Mouse (Mus musculus): Measurements from ENCODE around the gene Nenf.

The Nenf gene

DNA sequence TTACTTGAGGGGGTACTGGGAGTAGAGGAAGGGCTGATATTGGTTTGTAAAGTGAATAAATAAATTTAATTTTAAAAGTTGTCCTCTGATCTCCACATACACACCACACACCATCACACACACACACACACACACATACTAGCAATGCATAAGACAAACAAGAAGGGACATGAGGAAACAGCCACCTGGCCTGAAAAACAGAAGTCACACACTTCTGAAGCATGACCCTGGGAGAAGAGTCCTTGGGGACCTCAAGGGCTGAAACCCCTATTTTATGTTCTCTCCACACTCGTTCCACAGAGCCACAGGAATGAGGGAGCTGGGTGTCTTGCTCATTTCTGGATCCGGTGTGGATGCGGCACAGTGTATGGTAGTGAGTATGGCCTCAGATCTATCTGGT is 5.4 kb upstream of the Nenf start:
- in situ Hi-C loops (cut with MseI, MboI) = no loop called here

DNA sequence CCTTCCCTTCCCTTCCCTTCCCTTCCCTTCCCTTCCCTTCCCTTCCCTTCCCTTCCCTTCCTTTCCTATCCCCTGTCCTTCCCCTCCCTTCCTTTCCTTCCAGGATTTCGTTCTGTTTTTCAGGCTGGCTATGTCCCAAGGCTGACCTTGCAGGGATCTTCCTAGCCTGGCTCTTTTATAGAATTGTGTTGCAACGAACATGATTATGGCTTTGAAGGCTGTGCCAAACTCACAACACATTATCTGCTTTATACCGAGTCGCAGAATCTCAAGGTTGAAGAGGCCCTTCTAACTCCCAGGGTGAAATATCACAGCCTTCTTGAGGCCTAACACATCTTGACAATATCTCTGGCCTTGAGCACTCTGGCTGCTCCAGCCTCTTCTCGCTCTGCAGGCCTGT is 692 bp upstream of the Nenf start:
- in situ Hi-C loops (cut with MseI, MboI) = no loop called here

- in situ Hi-C loops (cut with MseI, MboI) = no loop called here
These were observed 1.2 kb downstream of the Nenf start for GRCm38 (mm10) chr1:191316818-191317217.

DNA sequence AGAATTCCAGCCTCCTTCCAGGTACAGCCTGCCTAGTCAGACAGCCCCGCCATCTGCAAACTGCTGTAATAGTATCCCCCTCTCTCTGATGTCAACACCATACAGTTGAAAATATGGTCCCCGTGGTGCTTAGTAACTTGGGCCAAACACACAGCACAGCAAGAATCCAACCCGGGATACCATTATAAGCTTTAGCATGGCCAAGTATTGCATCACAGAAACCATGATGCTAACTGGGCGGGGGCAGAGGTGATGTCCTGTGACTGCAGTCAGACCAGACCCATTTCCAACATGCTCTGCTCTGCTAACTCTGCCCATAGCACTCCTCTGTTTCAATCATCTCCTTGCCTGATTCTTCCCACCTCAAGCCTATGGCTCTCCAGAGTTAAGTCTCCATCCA is 4.1 kb downstream of the Nenf start:
- in situ Hi-C loops (cut with MseI, MboI) = no loop called here

GRCm38 (mm10) chr1:191313158-191313557 is 4.8 kb downstream of the Nenf start:
- in situ Hi-C loops (cut with MseI, MboI) = no loop called here

DNA sequence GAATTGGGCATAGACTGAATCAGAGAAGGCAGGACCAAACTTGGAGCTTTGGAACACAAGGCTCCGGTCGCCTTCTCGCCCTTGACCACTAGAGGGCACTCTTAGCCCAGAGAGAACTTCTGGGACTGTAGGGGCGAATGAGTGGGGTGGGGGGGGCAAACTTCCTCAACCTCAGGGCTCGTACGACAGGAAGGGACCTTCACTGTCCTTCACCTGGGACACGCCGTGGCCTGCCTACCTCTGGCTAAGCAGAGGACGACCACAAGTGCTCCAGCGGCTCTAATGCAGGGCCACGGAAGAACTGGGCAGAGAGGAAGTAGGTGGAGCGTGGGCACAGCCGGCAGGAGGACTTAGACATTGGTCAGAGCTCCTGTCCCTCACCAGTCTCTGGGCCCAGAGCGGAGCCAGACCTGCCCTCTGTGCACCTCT is 5.5 kb downstream of the Nenf start:
- in situ Hi-C loops (cut with MseI, MboI) = no loop called here

- in situ Hi-C loops (cut with MseI, MboI) = no loop called here
These were observed 6.6 kb downstream of the Nenf start for GRCm38 (mm10) chr1:191311296-191311898.

DNA sequence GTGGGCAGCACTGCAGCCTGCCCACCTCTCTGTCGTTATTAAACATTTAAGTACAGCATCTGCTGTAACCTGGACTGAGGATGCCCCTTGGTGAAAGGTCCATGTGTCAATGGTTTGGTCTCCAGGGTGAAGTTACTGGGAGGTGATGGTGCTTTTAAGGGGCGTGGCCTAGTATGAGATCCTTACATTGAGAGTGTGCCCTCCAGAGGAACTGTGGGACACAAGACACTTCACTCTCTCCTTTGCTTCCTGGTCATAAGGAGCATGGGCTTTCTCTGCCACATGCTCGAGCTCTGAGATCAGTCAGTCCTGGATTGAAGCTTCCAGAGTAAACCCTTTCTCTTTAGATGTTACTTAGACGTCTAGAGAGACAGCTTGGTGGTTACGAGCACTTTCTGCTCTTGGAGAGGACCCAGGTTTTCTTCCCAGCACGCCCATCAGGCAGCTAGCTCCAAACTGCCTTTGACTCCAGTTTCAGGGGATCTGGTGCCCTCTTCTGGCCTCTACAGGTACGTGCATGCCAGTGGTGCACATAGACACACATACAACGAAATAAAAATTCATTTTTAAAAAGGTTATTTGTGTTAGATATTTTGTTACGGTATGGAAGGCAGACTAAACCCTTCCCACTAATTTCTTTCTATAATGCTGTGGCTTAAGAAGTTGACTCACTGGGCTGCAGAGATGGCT is 10.1 kb downstream of the Nenf start:
- in situ Hi-C loops (cut with MseI, MboI) = no loop called here

GRCm38 (mm10) chr1:191306316-191306715 is 11.7 kb downstream of the Nenf start:
- in situ Hi-C loops (cut with MseI, MboI) = no loop called here

GRCm38 (mm10) chr1:191305610-191306009 is 12.4 kb downstream of the Nenf start:
- in situ Hi-C loops (cut with MseI, MboI) = no loop called here

GRCm38 (mm10) chr1:191304216-191304615 is 13.8 kb downstream of the Nenf start:
- in situ Hi-C loops (cut with MseI, MboI) = no loop called here

GRCm38 (mm10) chr1:191303736-191304135 is 14.3 kb downstream of the Nenf start:
- in situ Hi-C loops (cut with MseI, MboI) = no loop called here

DNA sequence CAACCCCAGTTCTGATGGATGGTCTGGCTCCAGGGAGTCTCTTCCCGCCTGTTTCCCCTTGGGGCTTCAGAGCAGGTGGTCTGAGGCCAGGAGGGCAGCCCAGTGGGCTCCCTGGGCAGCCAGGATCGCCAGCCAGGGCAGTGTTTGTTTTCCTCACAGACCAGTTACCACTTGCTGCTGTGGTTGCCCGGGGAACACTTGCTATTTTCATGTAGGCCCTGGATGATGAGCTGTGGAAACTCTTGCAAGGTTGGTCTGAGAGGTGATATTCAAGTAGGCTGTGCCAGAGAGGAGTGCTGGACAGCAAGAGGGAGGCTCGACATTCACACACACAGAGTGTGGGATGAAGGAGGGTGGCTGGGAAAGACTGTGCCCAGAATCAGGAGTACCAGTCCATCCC is 16.1 kb downstream of the Nenf start:
- in situ Hi-C loops (cut with MseI, MboI) = no loop called here

GRCm38 (mm10) chr1:191299215-191299942 is 18.6 kb downstream of the Nenf start:
- in situ Hi-C loops (cut with MseI, MboI) = no loop called here

GRCm38 (mm10) chr1:191298304-191298703 is 19.7 kb downstream of the Nenf start:
- in situ Hi-C loops (cut with MseI, MboI) = no loop called here

GRCm38 (mm10) chr1:191296445-191296844 is 21.5 kb downstream of the Nenf start:
- in situ Hi-C loops (cut with MseI, MboI) = no loop called here

DNA sequence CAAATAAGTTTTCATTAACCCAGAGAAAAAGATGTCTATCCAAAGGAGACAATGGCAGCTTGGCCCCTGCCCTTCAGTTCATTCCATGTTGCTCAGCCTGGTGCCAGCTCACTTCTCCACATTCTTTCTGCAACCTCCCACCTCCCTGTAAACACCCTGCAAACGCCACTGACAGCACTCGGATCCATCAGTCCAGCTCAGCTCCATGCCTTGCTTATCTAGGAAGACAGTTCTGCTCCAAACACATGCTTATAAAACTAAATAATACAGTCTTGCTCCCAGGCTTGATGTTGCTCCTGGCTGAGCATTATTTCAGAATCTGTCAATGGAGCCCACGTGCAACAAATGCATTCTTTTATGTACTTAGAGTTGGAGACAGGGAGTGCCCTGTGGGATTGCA is 22.2 kb downstream of the Nenf start:
- in situ Hi-C loops (cut with MseI, MboI) = no loop called here

GRCm38 (mm10) chr1:191293996-191294795 is 23.8 kb downstream of the Nenf start:
- in situ Hi-C loops (cut with MseI, MboI) = no loop called here

- in situ Hi-C loops (cut with MseI, MboI) = no loop called here
These were observed 24.9 kb downstream of the Nenf start for GRCm38 (mm10) chr1:191293051-191293450.

DNA sequence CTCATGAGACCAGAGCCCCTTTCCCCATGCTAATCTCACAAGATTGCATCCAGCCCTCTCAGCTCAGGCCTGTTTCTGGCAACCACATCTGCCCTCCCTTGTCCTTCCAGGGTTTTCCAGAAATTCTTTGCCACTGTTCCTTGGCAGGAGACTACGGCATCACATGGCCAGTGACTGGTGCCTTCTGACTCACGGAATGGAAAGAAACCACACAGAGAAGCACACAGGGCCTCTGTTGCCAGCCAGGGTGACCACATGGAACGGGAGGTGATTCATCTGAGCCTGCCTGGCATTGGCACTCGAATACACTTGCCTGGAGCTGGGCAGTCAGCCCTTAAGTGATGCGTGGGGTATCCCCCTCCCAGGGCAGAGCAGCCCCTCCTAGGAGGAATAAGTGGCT is 25.6 kb downstream of the Nenf start:
- in situ Hi-C loops (cut with MseI, MboI) = no loop called here

DNA sequence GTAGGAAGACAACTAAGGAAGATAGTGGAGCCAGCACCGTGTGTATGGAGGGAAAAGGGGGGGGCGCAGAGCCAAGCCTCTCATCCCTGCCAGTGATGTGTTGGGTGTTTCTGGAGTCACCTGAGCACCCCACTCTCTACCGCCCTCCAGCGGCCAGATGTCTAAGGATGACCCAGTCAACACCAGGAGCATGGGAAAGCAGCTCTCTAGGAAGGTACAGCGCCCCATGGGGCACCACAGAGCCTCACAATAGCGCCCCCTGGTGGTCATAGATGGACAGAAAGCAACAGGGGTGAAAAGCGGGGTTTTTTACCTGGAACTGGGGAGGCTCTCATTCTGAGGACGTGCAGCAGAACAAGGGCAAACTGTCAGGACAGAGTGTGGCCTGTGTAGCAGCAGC is 29.2 kb downstream of the Nenf start:
- in situ Hi-C loops (cut with MseI, MboI) = loop anchor here in 1 of 2 experiments (10.0 kb wide), 1 partner anchor 194 kb away; the partner anchor contains the start of gene Batf3

DNA sequence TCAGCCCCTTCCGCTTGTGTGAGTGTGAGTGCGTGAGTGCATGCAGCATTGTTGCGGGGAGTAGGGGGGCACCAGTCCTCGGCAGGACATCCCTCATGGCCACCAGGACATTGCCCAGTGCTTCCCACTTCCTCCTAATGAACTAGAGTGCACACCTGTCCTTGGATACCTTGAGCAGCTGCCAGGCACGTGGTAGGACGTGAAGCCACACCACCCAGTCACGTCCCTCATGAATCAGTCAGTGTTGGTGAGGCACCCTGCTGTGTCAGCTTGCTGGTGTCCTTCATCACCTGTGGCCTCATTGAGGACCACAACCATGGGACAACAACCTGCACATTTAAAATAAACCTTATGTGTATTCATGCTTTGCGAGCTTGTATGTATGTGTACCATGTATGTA is 33.5 kb downstream of the Nenf start:
- in situ Hi-C loops (cut with MseI, MboI) = loop anchor here in 1 of 2 experiments (10.0 kb wide), 1 partner anchor 190 kb away; the partner anchor contains the start of gene Batf3
